Comparison of ENCODE assay signal across 8 mouse cellular contexts in the genomic region with DNA sequence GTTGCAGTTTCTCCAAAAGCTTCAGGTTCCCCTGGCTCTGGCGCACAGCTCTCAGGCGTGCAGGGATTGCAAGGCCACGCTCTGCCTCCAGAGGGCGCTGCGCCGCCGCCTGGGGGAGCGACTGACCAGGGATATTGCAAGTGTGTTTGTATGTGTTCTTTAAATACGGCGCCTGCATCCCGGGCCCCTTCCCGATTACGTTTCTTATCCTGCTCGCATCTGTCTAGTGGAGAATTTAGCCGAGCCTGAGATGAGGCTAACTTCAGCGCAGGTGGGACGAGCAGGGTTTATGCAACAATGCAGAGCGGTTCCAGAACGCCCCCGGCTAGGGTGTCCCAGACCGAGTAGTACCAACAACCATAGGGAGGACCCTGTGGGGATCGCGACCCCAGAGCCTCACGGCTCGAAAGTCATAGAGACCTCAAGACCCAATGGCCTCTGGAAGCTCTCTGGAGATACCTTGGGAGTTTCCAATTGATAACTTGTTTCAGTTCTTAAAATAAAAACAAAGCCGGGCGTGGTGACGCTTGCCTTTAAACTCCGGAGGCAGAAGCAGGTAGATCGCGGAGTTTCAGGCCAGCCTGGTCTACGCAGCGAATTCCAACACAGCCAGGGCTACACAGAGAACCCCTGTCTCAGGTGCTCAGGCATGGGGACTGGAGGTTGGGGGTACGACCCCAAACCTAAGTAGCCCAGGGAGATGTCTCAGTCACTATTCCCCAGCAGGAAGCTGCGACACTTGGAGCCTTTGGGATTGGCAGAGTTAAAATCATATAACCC.
A peak's percentile ranks its signal among the peaks of the same experiment; 100 is the strongest.
DNase-seq lines count a peak whose midpoint lies in the region; ATAC-seq lines count a peak whose summit lies in the region.

No protein-coding gene starts in this region.

- peaks cover 28% of the 10 kb centered on the region for H3K27me3 ChIP-seq in midbrain, embryonic 10.5 days (ENCODE audit: low read depth, poor library complexity, severe bottlenecking)

- peak overlapping the region; percentile 63 for H3K27ac ChIP-seq in midbrain, embryonic 10.5 days (replicated peaks)

- no peaks in the 10 kb centered on the region for H3K9me3 ChIP-seq in midbrain, embryonic 10.5 days (replicated peaks)

- peak; percentile 90 for ATAC-seq in inflammation-experienced regulatory T-cells, adult 6 months

- H3K4me1 ChIP-seq in midbrain, embryonic 10.5 days = peaks cover 20% of the 10 kb centered on the region

- intact Hi-C loops in gastrocnemius, postnatal 14 days (cut with DNase I; ENCODE audit: low total_unique reads) = loop anchor here (2.0 to 10.0 kb wide), 2 partner anchors 236 to 460 kb away; no protein-coding TSS in a partner anchor
- intact Hi-C loops in left cerebral cortex, postnatal 36 days (cut with DNase I) = loop anchor here (1.0 to 10.0 kb wide), 5 partner anchors 87 to 460 kb away; partner anchors contain the start of gene Sertad2

- DNase-seq in adrenal gland, adult 2 months = peak; percentile 88
- peak; percentile 91 for DNase-seq in embryo, embryonic 10.5 days (ENCODE audit: low spot score)
- peak; percentile 86 for DNase-seq in gastrocnemius, postnatal 14 days
- DNase-seq in left cerebral cortex, postnatal 36 days (ENCODE audit: low spot score in 2 of 2) = peak; percentile 80 to 83
- peak; percentile 95 for DNase-seq in midbrain, embryonic 10.5 days (ENCODE audit: low spot score)
- peak; percentile 94 for DNase-seq in right cerebral cortex, postnatal 4 days
- peak; percentile 88 for DNase-seq in yolk sac, embryonic 10.5 days (ENCODE audit: low spot score)

- no peaks in the 10 kb centered on the region for H3K36me3 ChIP-seq in midbrain, embryonic 10.5 days

- under 1% methylated on average over 35 of the region's 35 CpGs for WGBS in midbrain, embryonic 10.5 days

- H3K4me3 ChIP-seq in midbrain, embryonic 10.5 days = peak overlapping the region; percentile 68

Comparison
In these comparisons a context has a peak if more than half of its experiments do, and no peak if none do; other contexts are left out.
1. Peak in every context shown above with its lines: DNase-seq, ATAC-seq, H3K4me3 ChIP-seq and H3K27ac ChIP-seq.